Mouse (Mus musculus) hindbrain, embryonic 14.5 days (tissue): ENCODE results near the gene Ifit3b. TPM values are rescaled to one million over a fixed set of nuclear protein-coding genes. Genes with fewer than 3 reads are reported as not detected.
"Not testable (repeated sequence)": the region's sequence is repeated elsewhere in the genome, so short reads cannot be mapped to it uniquely, and the experiment has no call there.

Experiments used
- ATAC-seq: fragments of 200-750 bp; cut with Nextera tagmentation; 2 replicates; pipeline ENCODE4 v1.8.0; 2017; ENCODE audit warnings: moderate number of reproducible peaks, mild to moderate bottlenecking, moderate TSS enrichment, moderate library complexity; ENCODE audit not compliant: low FRiP score
- DNase-seq: peaks from one replicate; pipeline ENCODE4 v3.0.0-alpha.2; 2015; ENCODE audit warnings: low spot score
- H3K27ac ChIP-seq: fragments of 300-500 bp; sonication (generic); 2 replicates; pipeline ENCODE4 v1.5.1; 2014; ENCODE audit warnings: mild to moderate bottlenecking, moderate library complexity
- H3K27me3 ChIP-seq: fragments of 300-500 bp; sonication (generic); 2 replicates; pipeline ENCODE4 v1.6.1; 2014; ENCODE audit warnings: mild to moderate bottlenecking, low read length, mixed read lengths; ENCODE audit not compliant: control insufficient read depth, insufficient read depth
- H3K36me3 ChIP-seq: fragments of 300-500 bp; sonication (generic); replicated peaks from 2 replicates; pipeline ENCODE4 v1.6.1; 2014; ENCODE audit not compliant: control insufficient read depth, insufficient read depth
- H3K4me1 ChIP-seq: fragments of 300-500 bp; sonication (generic); replicated peaks from 2 replicates; pipeline ENCODE4 v1.6.1; 2014; ENCODE audit warnings: antibody characterized with exemption, low read length, mixed read lengths; ENCODE audit not compliant: control insufficient read depth, insufficient read depth
- H3K4me2 ChIP-seq: fragments of 300-500 bp; sonication (generic); replicated peaks from 2 replicates; pipeline ENCODE4 v1.6.1; 2014; ENCODE audit warnings: mild to moderate bottlenecking, moderate library complexity
- H3K4me3 ChIP-seq: fragments of 300-500 bp; sonication (generic); replicated peaks from 2 replicates; pipeline ENCODE4 v1.5.1; 2014; ENCODE audit warnings: mild to moderate bottlenecking, low read length
- H3K9ac ChIP-seq: fragments of 300-500 bp; sonication (generic); 2 replicates; pipeline ENCODE4 v1.6.1; 2014
- H3K9me3 ChIP-seq: fragments of 300-500 bp; sonication (generic); 2 replicates; pipeline ENCODE4 v1.6.1; 2016; ENCODE audit warnings: low read length; ENCODE audit not compliant: control insufficient read depth
- WGBS: fragments of 180-500 bp; shearing (Covaris S2); extraction: QIAGEN DNeasy Blood & Tissue Kit; methylation state at CpG from one replicate; pipeline ENCODE4 v1.1.7; 2014; 5-methylcytosine and 5-hydroxymethylcytosine counted together
- polyA plus RNA-seq: library from polyadenylated mRNA; unstranded; fragments of >200 nt; fragmentation: Nextera tagmentation; extraction: Ambion mirVana; gene quantifications from 2 replicates; pipeline ENCODE4 v1.2.1, GENCODE M21; 2014

Ifit3b gene
- 0.21 and 0.52 TPM in 2 replicates for polyA plus RNA-seq

DNA sequence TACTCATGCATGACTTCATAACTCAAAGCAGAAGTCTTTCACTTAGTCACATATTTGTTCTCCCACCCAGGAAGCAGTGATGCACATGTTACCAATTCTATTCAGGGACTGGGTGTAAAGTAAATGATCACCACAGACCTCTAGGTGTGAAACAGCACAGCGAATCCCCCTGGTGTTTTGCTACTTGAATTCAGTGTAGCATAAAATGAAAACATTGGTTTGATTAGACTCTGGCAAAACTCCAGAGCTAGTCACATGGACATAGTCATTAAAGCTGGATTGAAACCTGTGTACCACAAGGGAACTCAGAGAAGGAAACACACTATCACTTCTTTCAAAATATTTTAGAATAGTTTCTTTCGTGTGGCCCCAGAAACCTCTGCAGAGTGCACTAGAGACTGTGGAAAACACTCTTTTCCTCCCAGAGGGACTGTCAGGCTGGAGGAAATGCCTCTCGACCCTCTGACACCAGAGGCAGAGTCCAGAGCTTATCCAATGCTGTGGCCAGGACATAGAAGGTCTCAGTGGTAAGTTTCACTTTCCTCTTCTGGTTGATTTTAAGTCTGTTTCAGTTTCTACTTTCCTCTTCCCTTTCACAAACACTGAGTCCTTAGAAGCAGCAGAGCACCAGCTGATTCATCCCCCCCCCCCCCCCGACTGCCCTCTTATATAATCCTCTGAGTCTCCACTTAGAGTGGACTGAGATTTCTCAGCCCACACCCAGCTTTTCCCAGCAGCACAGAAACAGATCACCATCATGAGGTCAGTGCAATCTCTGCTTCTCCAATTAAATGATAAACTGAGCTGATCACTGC lies at the start of gene Ifit3b:
TSS of gene Ifit3b (plus strand) at position 734 of the 815 bp plus-strand sequence.
- H3K9me3 ChIP-seq, H3K36me3 ChIP-seq, H3K9ac ChIP-seq, H3K4me1 ChIP-seq, H3K27ac ChIP-seq, H3K4me3 ChIP-seq, H3K27me3 ChIP-seq, H3K4me2 ChIP-seq: not testable (repeated sequence)
- ATAC-seq (peak; percentile 49; the same call in 1 of the 2 replicates), DNase-seq (peak; percentile 50)
- WGBS: 64% methylated on average over 4 of the region's 4 CpGs

DNA sequence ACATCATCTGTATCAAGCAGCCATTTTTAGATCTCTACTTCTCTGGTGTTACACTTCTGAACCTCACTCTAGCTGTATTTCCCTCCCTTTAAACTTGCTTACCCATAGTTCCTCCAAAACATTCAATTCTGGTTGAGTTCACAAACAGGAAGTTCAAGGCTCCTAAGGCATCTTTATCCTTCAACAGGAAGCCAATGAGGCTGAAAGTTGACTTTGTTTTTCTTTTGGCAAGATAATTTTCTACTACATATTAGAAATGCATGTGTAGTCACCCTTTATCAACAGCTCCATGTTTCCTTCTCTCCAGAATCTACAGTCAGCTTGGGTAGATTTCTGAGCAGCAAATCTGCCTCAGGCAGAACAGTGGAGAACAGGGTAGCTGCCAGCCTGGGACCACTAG lies 45.2 kb upstream of the Ifit3b start:
- Histone ChIP-seq H3K9me3 (no peaks in the 10 kb centered on the region), H3K36me3 (no peaks in the 10 kb centered on the region), H3K4me2 (no peak overlapping the region), H3K4me3 (no peak overlapping the region), H3K27me3 (no peaks in the 10 kb centered on the region), H3K9ac (no peak overlapping the region), H3K4me1 (no peaks in the 10 kb centered on the region), H3K27ac (no peak overlapping the region)
- no peak for DNase-seq
- ATAC-seq: no peak

GRCm38 (mm10) chr19:34566178-34566784 lies 41.5 kb upstream of the Ifit3b start:
- no peaks in the 10 kb centered on the region for H3K36me3 ChIP-seq
- no peaks in the 10 kb centered on the region for H3K4me1 ChIP-seq
- no peak overlapping the region for H3K4me2 ChIP-seq
- no peaks in the 10 kb centered on the region for H3K27me3 ChIP-seq
- 81% methylated on average over 1 of the region's 1 CpGs for WGBS
- no peak for DNase-seq
- no peak overlapping the region for H3K4me3 ChIP-seq
- H3K9ac ChIP-seq: no peak overlapping the region
- H3K27ac ChIP-seq: no peak overlapping the region
- H3K9me3 ChIP-seq: no peaks in the 10 kb centered on the region
- ATAC-seq: no peak

DNA sequence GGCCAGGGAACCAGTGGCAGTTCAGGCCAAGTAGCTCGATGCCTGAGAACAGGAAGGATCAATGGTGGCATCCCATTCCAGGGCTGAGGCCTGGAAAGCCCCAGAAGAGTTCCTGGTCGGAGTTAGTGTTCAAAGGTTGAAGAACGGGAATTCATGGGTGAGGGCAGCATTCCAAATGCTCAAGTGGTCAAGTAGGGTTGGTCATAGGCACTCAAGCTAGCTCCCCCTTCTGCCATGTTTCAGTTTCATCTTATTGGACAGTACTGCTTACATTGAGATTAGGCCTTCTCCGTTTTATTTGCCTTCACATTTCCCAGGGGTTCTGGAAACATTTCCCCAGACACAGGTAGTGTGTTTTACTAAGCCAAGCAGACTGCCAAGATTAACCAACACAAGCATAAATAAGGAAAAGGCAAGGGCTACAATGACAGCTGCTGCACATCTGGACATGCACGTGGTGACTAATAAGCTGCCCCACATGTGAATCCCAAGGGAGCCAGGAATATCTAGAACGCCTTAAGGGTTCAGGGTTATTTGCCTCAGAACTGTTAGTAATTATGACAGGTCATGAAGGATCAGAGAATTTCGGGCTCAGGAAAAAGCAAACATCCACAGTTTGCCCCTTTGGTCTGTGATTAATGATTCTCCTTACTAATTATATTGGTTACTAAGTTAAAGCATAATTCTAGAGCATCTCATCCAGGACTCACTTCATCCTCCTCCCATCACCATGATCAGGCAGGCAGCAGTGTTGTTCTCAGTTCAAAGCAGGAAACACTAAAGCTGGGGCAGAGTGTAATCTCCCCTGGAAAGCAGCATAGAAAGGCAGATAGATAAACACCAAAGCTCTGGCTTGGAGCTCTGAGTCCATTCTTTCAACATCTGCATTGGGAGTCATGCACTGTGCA lies 38.5 kb upstream of the Ifit3b start:
- H3K9me3 ChIP-seq: no peaks in the 10 kb centered on the region
- DNase-seq: no peak
- no peak overlapping the region for H3K27ac ChIP-seq
- no peak overlapping the region for H3K4me2 ChIP-seq
- H3K27me3 ChIP-seq: no peaks in the 10 kb centered on the region
- no peaks in the 10 kb centered on the region for H3K36me3 ChIP-seq
- WGBS: 77% methylated on average over 7 of the region's 7 CpGs
- ATAC-seq: no peak
- no peak overlapping the region for H3K4me3 ChIP-seq
- H3K4me1 ChIP-seq: no peaks in the 10 kb centered on the region
- no peak overlapping the region for H3K9ac ChIP-seq

DNA sequence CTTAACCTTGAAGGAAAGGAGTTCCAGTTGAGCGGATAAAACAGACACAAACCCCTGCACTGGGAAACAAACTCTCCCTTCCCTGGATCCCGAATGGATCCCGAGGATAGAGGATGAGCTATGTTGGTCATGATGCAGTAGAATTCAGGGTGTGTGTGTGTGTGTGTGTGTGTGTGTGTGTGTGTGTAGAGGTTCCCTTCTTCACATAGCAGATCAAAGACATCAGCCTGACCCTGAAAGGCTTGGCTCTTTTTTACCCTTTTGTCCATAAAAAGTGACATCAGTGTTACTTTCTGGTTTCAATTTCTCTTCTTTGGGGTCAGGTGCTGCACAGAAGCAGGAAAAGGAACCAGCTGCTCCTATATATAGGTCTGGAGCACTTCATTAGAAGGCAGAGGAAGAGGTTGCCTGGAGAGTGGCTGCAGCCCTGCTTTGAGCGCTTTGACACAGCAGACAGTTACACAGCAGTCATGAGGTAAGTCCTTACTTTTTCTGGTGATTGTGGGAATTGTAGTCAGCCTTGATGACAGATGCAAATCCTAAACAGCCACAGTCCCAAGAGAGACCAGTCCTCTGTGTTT lies 37.8 kb upstream of the Ifit3b start:
- DNase-seq (no peak), ATAC-seq (no peak)
- H3K27ac ChIP-seq: no peak overlapping the region
- H3K9ac ChIP-seq: no peak overlapping the region
- H3K4me3 ChIP-seq: no peak overlapping the region
- no peak overlapping the region for H3K4me2 ChIP-seq
- H3K9me3 ChIP-seq: no peaks in the 10 kb centered on the region
- no peaks in the 10 kb centered on the region for H3K27me3 ChIP-seq
- no peaks in the 10 kb centered on the region for H3K4me1 ChIP-seq
- H3K36me3 ChIP-seq: no peaks in the 10 kb centered on the region
- WGBS: 78% methylated on average over 4 of the region's 4 CpGs

GRCm38 (mm10) chr19:34571080-34571479 lies 36.7 kb upstream of the Ifit3b start:
- ATAC-seq (no peak), DNase-seq (no peak)
- H3K4me2 ChIP-seq: no peak overlapping the region
- no peak overlapping the region for H3K27ac ChIP-seq
- no peaks in the 10 kb centered on the region for H3K27me3 ChIP-seq
- H3K36me3 ChIP-seq: no peaks in the 10 kb centered on the region
- no peak overlapping the region for H3K4me3 ChIP-seq
- no peaks in the 10 kb centered on the region for H3K4me1 ChIP-seq
- WGBS: 81% methylated on average over 1 of the region's 1 CpGs
- no peaks in the 10 kb centered on the region for H3K9me3 ChIP-seq
- no peak overlapping the region for H3K9ac ChIP-seq

DNA sequence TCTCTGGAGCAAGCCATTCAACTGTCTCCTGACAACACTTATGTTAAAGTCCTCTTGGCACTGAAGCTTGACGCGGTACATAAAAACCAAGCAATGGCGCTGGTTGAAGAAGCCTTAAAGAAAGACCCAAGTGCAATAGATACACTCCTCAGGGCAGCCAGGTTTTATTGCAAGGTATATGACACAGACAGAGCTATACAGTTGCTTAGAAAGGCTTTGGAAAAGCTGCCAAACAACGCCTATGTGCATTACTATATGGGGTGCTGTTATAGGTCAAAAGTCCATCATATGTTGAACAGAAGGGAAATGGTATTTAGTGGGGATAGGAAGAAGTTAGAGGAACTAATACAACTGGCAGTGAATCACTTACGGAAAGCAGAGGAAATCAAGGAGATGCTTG lies 34.1 kb upstream of the Ifit3b start:
- Histone ChIP-seq H3K4me1 (no peaks in the 10 kb centered on the region), H3K9ac (no peak overlapping the region), H3K4me2 (no peak overlapping the region), H3K27ac (no peak overlapping the region), H3K27me3 (no peaks in the 10 kb centered on the region), H3K4me3 (no peak overlapping the region), H3K36me3 (no peaks in the 10 kb centered on the region), H3K9me3 (no peaks in the 10 kb centered on the region)
- 94% methylated on average over 5 of the region's 5 CpGs for WGBS
- ATAC-seq (no peak), DNase-seq (no peak)

GRCm38 (mm10) chr19:34577121-34577520 lies 30.6 kb upstream of the Ifit3b start:
- Histone ChIP-seq H3K9ac (no peak overlapping the region), H3K4me1 (no peaks in the 10 kb centered on the region), H3K27me3 (no peaks in the 10 kb centered on the region), H3K4me2 (no peak overlapping the region), H3K4me3 (no peak overlapping the region), H3K27ac (no peak overlapping the region), H3K36me3 (no peaks in the 10 kb centered on the region), H3K9me3 (no peaks in the 10 kb centered on the region)
- WGBS: 76% methylated on average over 1 of the region's 1 CpGs
- DNase-seq (no peak), ATAC-seq (no peak)

GRCm38 (mm10) chr19:34582696-34583095 lies 25.1 kb upstream of the Ifit3b start:
- not testable (repeated sequence) for H3K9ac ChIP-seq, H3K36me3 ChIP-seq, H3K27ac ChIP-seq, H3K9me3 ChIP-seq, H3K4me3 ChIP-seq, H3K4me1 ChIP-seq, ATAC-seq, H3K4me2 ChIP-seq, H3K27me3 ChIP-seq
- WGBS: 90% methylated on average over 2 of the region's 2 CpGs
- peak; percentile 10 for DNase-seq
